Comparison of ENCODE assay signal across 19 mouse cellular contexts in the genomic region with DNA sequence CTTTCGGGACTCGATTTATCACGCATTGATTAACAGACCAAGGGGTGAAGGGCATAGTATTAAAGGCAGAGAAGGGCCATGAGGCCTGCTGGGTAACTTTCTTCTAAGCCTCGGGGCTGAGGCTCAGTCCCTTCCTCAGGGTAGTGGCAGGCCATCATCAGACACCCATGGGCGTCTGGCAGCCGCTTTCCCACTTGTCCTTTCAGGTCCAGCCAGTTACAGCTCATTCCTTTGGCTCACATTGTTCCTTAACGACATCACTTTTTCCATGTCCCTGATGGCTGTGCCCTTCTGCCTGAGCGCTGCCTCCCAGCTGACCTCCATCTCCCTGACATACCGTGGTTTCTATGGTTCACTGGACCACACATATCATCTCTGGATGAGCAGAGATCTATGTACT. TPM values are rescaled to one million over a fixed set of nuclear protein-coding genes. Genes with fewer than 3 reads are reported as not detected.
A peak's percentile ranks its signal among the peaks of the same experiment; 100 is the strongest.
DNase-seq lines count a peak whose midpoint lies in the region; ATAC-seq lines count a peak whose summit lies in the region.
"Had no signal": no experiment of that assay in that cellular context is flagged by ENCODE, and none has a peak within 500 bp of the region (broad histone marks: within the 10 kb centered on the region; RNA-seq: fewer than 3 reads in every experiment).

No protein-coding gene starts in this region.

- no peaks in the 10 kb centered on the region for H3K27me3 ChIP-seq in heart, embryonic 10.5 days (ENCODE audit: insufficient read depth, poor library complexity, severe bottlenecking)
- no peaks in the 10 kb centered on the region for H3K27me3 ChIP-seq in lung, embryonic 16.5 days (ENCODE audit: control insufficient read depth, insufficient read depth, low read depth, low read length)

- no peak overlapping the region for H3K9ac ChIP-seq in lung, embryonic 16.5 days (ENCODE audit: low read length)
- H3K9ac ChIP-seq: forebrain, embryonic 12.5 days; liver, embryonic 15.5 days had no signal

- peaks cover 58% of the 10 kb centered on the region for H3K4me1 ChIP-seq in heart, embryonic 10.5 days
- H3K4me1 ChIP-seq in lung, embryonic 16.5 days (replicated peaks; ENCODE audit: control insufficient read depth, insufficient read depth, low read length), result peaks cover 2% of the 10 kb centered on the region; the same call in 1 of the 2 replicates
- H3K4me1 ChIP-seq: forebrain, embryonic 12.5 days had no signal

- WGBS in heart, embryonic 10.5 days, result 44% methylated on average over 9 of the region's 9 CpGs
- WGBS in lung, embryonic 16.5 days, result 49% methylated on average over 9 of the region's 9 CpGs

- DNase-seq in cerebellum, adult 11 months, result peak; percentile 38
- DNase-seq in cerebellum, postnatal 36 days, result no peak
- DNase-seq in NIH3T3 (ENCODE audit: low read depth), result peak; percentile 51
- no peak for DNase-seq in heart, embryonic 10.5 days (ENCODE audit: low spot score)
- DNase-seq in kidney, postnatal 36 days, result no peak
- DNase-seq in right cerebral cortex, postnatal 14 days, result no peak
- DNase-seq: thymus, postnatal 36 days had no signal

- H3K27ac ChIP-seq in heart, embryonic 10.5 days, result peak overlapping the region; percentile 87
- H3K27ac ChIP-seq in lung, embryonic 16.5 days (ENCODE audit: low read length), result peak overlapping the region; percentile 45
- H3K27ac ChIP-seq: forebrain, embryonic 12.5 days; limb, embryonic 10.5 days; liver, embryonic 15.5 days; midbrain, embryonic 10.5 days had no signal

- no peak overlapping the region for H3K4me3 ChIP-seq in heart, embryonic 10.5 days
- no peak overlapping the region for H3K4me3 ChIP-seq in lung, embryonic 16.5 days (ENCODE audit: low read length)
- H3K4me3 ChIP-seq: forebrain, embryonic 12.5 days; limb, embryonic 10.5 days; liver, embryonic 15.5 days; midbrain, embryonic 10.5 days had no signal

- H3K4me2 ChIP-seq in lung, embryonic 16.5 days (ENCODE audit: low read depth, low read length), result no peak overlapping the region
- H3K4me2 ChIP-seq: forebrain, embryonic 12.5 days; liver, embryonic 15.5 days had no signal

- H3K9me3 ChIP-seq in heart, embryonic 10.5 days, result no peaks in the 10 kb centered on the region
- no peaks in the 10 kb centered on the region for H3K9me3 ChIP-seq in lung, embryonic 16.5 days (ENCODE audit: control insufficient read depth, low read length)
- H3K9me3 ChIP-seq: forebrain, embryonic 12.5 days; limb, embryonic 10.5 days; liver, embryonic 15.5 days; midbrain, embryonic 10.5 days had no signal

- ATAC-seq in lung, embryonic 16.5 days (ENCODE audit: low read depth), result peak; percentile 56
- no peak for ATAC-seq in erythroblast, adult 5-6 weeks (replicated peaks; ENCODE audit: low FRiP score, poor library complexity, severe bottlenecking)

- no peaks in the 10 kb centered on the region for H3K36me3 ChIP-seq in heart, embryonic 10.5 days
- H3K36me3 ChIP-seq in lung, embryonic 16.5 days (ENCODE audit: control insufficient read depth, insufficient read depth, low read length), result no peaks in the 10 kb centered on the region
- H3K36me3 ChIP-seq: forebrain, embryonic 12.5 days; limb, embryonic 10.5 days; liver, embryonic 15.5 days; midbrain, embryonic 10.5 days had no signal

RNA-seq across cellular contexts. Expression of gene Kcnk3, which starts 10.7 kb away (rescaled TPM):
- 17.0 and 34.2 TPM in 2 replicates for polyA plus RNA-seq in heart, embryonic 10.5 days (2016; fragmentation: Nextera tagmentation; extraction: Ambion mirVana)
- polyA plus RNA-seq in lung, embryonic 16.5 days (2015; fragmentation: Nextera tagmentation; extraction: Ambion mirVana), result 11.3 and 15.3 TPM in 2 replicates
- total RNA-seq in erythroblast, adult 5-6 weeks (2015; ENCODE audit: low replicate concordance), result not detected in 2 replicates
- not detected in 2 replicates for total RNA-seq in erythroblast, adult 5-6 weeks (2017; ENCODE audit: low replicate concordance)
- total RNA-seq: MEL had no signal

RNA-seq across cellular contexts. Expression of gene Cib4, which starts 31.6 kb away (rescaled TPM):
- not detected in 2 replicates for polyA plus RNA-seq in heart, embryonic 10.5 days (2016; fragmentation: Nextera tagmentation; extraction: Ambion mirVana)
- polyA plus RNA-seq in lung, embryonic 16.5 days (2015; fragmentation: Nextera tagmentation; extraction: Ambion mirVana), result not detected in 2 replicates
- not detected in 2 replicates for total RNA-seq in erythroblast, adult 5-6 weeks (2015; ENCODE audit: low replicate concordance)
- total RNA-seq in erythroblast, adult 5-6 weeks (2017; ENCODE audit: low replicate concordance), result not detected in 2 replicates
- total RNA-seq: gastrocnemius, adult 8-10 months; layer of hippocampus, postnatal 25 days; MEL had no signal
- polyA plus RNA-seq: embryonic facial prominence, embryonic 11.5 days; forebrain, embryonic 12.5 days; kidney, embryonic 16.5 days; limb, embryonic 10.5 days; liver, embryonic 15.5 days; midbrain, embryonic 10.5 days; stomach, embryonic 14.5 days had no signal

Comparison
In these comparisons a context has a peak if more than half of its experiments do, and no peak if none do; other contexts are left out.
1. DNase-seq: peak in cerebellum, adult 11 months (single experiment) and NIH3T3 (single experiment); none in cerebellum, postnatal 36 days (0 of 2), heart, embryonic 10.5 days (single experiment), kidney, postnatal 36 days (0 of 2) and right cerebral cortex, postnatal 14 days (single experiment).